Mouse (Mus musculus) heart, adult 2 months (tissue): ENCODE measurements at regions not wholly inside any gene's neighbourhood (a gene's known extent, or its start where the extent isn't known, plus 50 kb on each side); places are given as distances from the start of the nearest gene placed in this dataset.

Experiments
- CTCF ChIP-seq: fragments of 200-600 bp; IDR thresholded peaks from 2 replicates; pipeline ENCODE4 v1.8.1; 2022; ENCODE audit warnings: antibody characterized with exemption, mild to moderate bottlenecking, moderate library complexity
- EP300 ChIP-seq: fragments of 200-500 bp; IDR thresholded peaks from 2 replicates; pipeline ENCODE4 v1.6.1; 2011; ENCODE audit warnings: low read depth, low read length, control low read depth; ENCODE audit not compliant: insufficient read depth
- POLR2A ChIP-seq: fragments of 200-500 bp; IDR thresholded peaks from 2 replicates; pipeline ENCODE4 v1.6.1; 2011; ENCODE audit warnings: mild to moderate bottlenecking, low read depth, low read length, control low read depth; ENCODE audit not compliant: insufficient read depth

DNA sequence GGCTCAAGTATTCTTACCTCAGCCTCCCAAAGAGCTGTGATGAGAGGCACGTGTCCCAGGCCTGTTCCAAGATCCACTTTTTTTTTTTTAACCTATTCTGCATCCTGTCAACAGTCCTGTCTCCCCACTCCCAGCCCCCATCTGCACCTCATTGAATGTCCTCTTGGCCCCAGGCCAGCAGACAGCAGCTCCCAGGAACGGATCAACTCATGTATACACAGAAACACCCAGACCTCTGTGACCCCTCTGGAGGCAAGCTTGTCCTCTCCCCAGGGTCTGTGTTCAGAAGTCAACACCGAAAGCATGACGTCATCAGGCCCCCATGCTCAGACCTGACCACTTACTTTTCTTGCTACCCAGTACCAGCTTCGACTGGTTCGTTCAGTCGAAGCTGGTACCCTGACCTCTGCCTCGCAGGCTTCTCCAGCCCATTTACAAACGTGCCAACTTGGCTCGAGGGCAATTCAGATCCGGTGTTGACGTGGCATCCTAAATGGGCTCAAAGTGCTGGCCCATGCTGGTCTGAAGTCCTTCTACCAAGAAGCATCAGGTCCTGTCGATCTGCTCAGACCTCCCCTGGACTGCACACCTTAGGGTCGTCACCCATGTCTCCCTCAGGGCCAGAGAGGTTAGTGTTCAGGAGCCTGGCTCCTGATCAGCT lies 60.7 kb upstream of the Otos start:
- TF ChIP-seq POLR2A: no peak
- no peak for TF ChIP-seq CTCF
- TF ChIP-seq EP300: no peak
